Mouse (Mus musculus): ENCODE results near the gene Slc25a10.

Slc25a10 gene

DNA sequence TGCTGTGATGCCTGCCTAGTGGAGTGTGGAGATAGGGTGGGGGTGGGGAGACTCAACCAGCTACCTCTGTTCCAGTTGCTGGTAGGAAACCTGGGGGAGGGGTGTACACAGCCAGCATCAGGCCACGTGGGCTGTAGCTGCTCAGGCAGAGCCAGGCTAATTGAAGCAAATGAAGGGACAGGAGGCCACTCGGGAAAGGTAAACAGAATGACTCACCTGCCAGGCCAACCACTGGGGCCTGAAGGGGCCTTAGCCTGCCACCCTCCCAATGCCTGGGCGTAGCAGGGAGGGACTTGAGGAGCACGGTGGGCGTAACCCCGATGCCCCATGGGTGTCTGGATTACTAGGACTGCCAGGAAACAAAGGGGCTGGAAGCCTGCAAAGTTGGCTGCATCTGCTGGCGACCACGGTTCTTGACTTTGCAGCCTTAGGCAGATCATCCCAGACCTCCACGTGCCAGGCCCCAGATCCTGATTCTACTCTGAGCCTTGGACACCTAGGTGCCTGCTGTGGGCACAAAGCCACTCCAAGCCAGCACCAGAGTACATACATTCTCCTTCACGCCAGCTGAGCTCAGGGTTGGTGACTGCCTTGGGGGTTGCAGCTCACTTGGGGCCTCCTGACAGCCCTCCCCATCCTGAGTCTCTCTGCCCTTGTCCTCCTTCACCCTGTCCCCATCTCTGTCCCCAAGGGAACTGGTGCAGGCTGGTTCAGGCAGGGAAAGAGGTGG is 47.8 kb downstream of the Slc25a10 start:
- DNase-seq (ENCODE audit: low spot score in 2 of 2) = no peak

DNA sequence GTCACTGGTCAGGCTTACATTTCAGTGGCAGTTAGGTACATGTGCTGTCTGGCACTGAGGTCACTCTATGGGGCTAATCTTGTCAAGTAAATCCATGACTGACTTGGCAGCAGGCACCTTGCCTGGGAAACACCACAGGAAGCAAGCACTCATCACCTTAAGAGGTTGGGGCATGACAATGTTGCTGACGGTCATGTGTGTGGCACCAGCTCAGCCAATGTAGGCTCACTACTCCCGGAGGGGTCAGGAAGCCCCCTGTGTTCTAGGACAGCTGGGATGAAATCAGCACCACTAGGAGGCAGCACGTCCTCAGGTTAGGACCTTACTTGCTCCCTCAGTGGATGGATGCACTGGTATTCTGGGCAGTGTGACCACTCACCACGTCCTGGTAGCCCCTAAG is 50.3 kb downstream of the Slc25a10 start:
- DNase-seq (ENCODE audit: low spot score in 2 of 2) = no peak

DNA sequence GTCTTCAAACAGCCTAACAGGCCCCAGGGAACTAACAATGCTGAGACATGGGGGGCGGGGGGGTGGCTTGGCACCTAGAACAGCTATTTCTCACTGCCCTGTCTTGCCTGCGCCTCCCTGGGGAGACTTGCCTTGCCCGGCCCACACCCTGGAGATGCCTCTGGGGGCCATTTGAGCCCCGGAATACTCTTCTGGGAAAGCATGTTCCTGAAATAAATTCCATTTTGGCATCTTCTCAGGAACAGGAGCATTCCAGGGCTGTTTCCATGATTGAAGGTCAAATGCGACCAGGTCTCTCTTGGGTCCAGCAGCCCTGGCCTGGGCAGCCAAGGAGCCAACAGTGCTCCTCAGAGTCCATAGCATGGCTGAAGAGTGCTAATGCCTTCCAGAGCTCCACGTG is 50.7 kb downstream of the Slc25a10 start:
- DNase-seq (ENCODE audit: low spot score in 2 of 2) = no peak

DNA sequence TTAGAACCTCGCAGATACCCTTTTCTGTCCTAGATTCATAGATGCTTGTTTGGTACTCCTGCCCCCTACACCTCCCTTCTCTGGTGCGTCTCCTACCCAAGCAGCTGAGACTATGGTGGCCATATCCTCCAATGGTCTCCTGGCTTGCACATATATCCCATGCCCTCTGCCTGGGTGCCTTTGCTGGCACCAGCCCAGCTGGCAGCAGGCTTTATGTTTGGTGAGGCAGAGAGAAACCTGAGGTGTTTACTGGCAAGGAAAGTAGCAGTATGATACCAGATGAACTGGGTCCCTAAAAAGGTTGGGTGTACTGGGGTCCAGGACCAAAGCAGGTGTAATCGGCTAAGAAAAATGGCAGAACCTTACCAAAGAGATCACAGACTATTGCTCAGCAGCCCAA is 54.3 kb downstream of the Slc25a10 start:
- no peak for DNase-seq (ENCODE audit: low spot score in 2 of 2)

DNA sequence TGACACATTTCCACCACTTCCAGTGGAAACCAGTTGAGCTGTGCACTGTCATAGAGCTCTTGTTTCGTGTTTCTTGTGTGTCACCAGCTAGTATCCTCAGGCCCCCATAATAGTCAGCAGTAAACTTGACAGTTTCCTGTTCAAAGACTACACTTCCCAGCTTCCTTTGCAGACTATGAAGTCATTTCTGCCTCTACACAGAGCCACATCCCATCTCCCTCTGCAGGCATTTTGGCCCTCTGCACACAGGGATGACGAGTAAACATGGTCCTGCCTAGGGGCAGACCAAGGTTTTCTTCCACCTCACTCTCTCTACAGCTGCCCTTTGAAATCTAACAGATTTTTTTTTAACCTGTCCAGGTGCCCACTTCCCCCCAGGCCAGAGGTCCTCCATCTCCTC is 55.8 kb downstream of the Slc25a10 start:
- no peak for DNase-seq (ENCODE audit: low spot score in 2 of 2)

DNA sequence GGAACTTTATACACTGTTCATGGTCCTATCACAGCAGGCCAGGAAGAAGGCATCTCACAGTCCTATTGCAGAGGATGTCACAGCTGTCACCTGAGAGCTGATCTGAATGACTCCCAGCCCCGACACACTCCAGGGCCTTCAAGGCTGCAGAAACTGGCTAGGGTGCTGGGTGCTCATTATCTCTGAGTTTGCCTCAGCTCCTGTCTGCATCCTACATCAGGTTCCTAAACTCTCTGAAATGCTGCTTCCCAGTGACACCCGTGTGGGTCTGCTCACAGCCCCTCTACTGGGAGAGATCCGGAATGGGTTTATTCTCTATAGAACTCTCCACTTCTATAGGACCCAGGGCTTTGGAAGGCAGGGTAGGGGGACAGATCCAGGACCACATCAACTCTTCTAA is 56.6 kb downstream of the Slc25a10 start:
- no peak for DNase-seq (ENCODE audit: low spot score in 2 of 2)

DNA sequence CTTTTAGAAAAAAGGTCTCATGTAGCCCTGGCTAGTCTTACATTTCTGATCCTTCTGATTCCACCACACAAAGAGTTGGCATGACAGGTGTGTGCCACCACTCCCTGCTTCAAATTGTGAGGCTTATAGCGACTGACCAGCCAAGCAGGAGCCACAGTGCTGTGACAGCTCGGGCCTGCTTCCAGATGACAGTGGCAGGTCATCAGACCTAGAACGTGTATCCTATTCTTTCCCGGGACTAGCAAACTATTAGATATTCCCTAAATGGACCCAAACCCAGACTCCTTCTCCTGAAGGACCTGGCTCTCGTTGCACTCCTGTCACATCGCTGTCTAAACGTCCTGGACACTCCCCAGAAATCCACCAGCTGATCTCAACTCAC is 57.1 kb downstream of the Slc25a10 start:
- no peak for DNase-seq (ENCODE audit: low spot score in 2 of 2)

Data from right cerebral cortex, postnatal 36 days (tissue).